Mouse (Mus musculus) brain, embryonic 14.5 days (tissue): Measurements from ENCODE around the gene Vps37d.

Source experiments
- CTCF ChIP-seq: fragments of 200-500 bp; IDR thresholded peaks from 2 replicates; pipeline ENCODE4 v1.5.1; 2012; ENCODE audit warnings: inconsistent platforms, mild to moderate bottlenecking, moderate library complexity, borderline replicate concordance; ENCODE audit not compliant: insufficient read depth, insufficient read length; ENCODE audit errors: extremely low read depth
- POLR2A ChIP-seq: fragments of 200-500 bp; IDR thresholded peaks from 2 replicates; pipeline ENCODE4 v1.6.1; 2012; ENCODE audit warnings: mild to moderate bottlenecking, inconsistent platforms, borderline replicate concordance; ENCODE audit not compliant: poor library complexity, insufficient read depth, insufficient read length, severe bottlenecking; ENCODE audit errors: extremely low read depth

GRCm38 (mm10) chr5:135086871-135087270, 8.8 kb upstream of the Vps37d start:
- no peak for TF ChIP-seq CTCF
- no peak for TF ChIP-seq POLR2A
